15 mouse cellular contexts compared by ENCODE assay signal in the genomic region with DNA sequence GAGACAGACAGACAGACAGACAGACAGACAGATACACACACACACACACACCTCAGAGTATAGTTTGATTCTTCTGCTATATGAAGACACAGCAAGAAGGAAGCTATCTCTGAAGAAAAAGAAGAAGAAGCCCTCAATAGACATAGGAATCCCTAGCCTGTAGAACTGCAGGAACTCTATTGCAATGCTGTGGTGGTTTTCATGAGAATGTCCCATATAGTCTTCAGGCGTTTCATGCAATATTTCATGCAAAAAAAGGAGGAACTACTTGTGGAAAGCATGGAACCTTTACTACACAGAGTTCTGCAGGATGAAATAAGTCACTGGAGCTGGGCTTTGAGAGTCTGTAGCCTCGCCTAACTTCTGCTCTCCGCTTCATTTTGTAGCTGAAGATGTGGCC.
"Had no signal": no experiment of that assay in that cellular context is flagged by ENCODE, and none has a peak within 500 bp of the region (broad histone marks: within the 10 kb centered on the region; RNA-seq: fewer than 3 reads in every experiment).

No protein-coding gene starts in this region.

- DNase-seq: gastrocnemius, adult 2 months; gastrocnemius, postnatal 10 days; gastrocnemius, postnatal 25 days; heart, adult 11 months; heart, adult 2 months; heart, postnatal 14 days; heart, postnatal 36 days; kidney, adult 11 months; kidney, adult 2 months; kidney, adult 9 months; kidney, postnatal 14 days; kidney, postnatal 4 days; liver had no signal

- ATAC-seq: hindbrain, postnatal 0 days; intestine, embryonic 16.5 days had no signal
